Mouse (Mus musculus) neutrophil, adult 5-6 weeks (primary cell): ENCODE results near the gene Aicda. TPM values are rescaled to one million over a fixed set of nuclear protein-coding genes. Genes with fewer than 3 reads are reported as not detected.

Source experiments
- total RNA-seq: library from RNA; stranded (forward); fragments of 200-1000 nt; gene quantifications from 2 replicates; pipeline ENCODE4 v1.2.3, GENCODE M21; 2017

Gene Aicda
- total RNA-seq, 1 experiment from 2014 or later: 0.58 TPM

Other genes starting within 250 kb of the Aicda start
- gene M6pr, start 245.1 kb upstream of the Aicda start, total RNA-seq: 140 and 155 TPM in 2 replicates
- gene Phc1, start 213.2 kb upstream of the Aicda start, total RNA-seq: 13.6 and 13.7 TPM in 2 replicates
- 0.12 and 3.2 TPM in 2 replicates for gene Rimklb, start 55.0 kb upstream of the Aicda start, total RNA-seq
- not detected in 2 replicates for gene Mfap5, start 48.0 kb upstream of the Aicda start, total RNA-seq
- 115 and 128 TPM in 2 replicates for gene Apobec1, start 48.6 kb downstream of the Aicda start, total RNA-seq
- gene Gdf3, start 56.3 kb downstream of the Aicda start, total RNA-seq: 0.23 and 0.25 TPM in 2 replicates
- not detected in 2 replicates for gene Dppa3, start 72.6 kb downstream of the Aicda start, total RNA-seq
- not detected in 2 replicates for gene Nanog, start 153.7 kb downstream of the Aicda start, total RNA-seq
- gene Slc2a3, start 247.8 kb downstream of the Aicda start, total RNA-seq: 315 and 331 TPM in 2 replicates